Mouse (Mus musculus) G1E (cell line): ENCODE measurements around the gene Hs3st2.

ENCODE experiments used
- CTCF ChIP-seq: IDR thresholded peaks from 2 replicates; pipeline ENCODE4 v1.5.1; 2012; ENCODE audit warnings: low read depth, low read length, inconsistent platforms, mixed read lengths
- GATA1 ChIP-seq: IDR thresholded peaks from 2 replicates; pipeline ENCODE4 v1.6.1; 2012; ENCODE audit warnings: borderline replicate concordance, low read length, inconsistent platforms, mixed read lengths
- TAL1 ChIP-seq: conservative IDR thresholded peaks from 2 replicates; pipeline ENCODE4 v1.6.1; 2012; ENCODE audit warnings: low read depth, low read length, inconsistent platforms, mixed read lengths

DNA sequence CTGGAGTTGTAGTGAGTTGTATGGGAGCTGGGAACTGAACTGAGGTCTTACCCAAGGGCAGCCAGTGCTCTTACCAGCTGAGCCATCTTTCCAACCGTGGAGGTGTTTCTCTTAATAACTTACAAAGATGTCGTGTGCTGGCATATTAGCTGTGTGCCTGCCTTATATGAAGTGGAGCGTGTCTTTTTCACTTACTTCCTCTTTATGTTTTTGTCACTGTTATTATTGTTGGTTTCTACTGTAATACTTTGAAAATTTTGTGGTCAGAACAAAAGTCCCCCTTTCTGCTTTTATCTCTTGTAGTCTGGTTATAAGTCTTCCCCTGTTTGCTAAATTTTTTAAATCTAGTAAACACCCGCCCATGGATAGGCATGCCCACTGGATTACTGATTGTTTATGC is 88.4 kb downstream of the Hs3st2 start:
- TF ChIP-seq CTCF (no peak), TAL1 (no peak), GATA1 (no peak)
